ENCODE assay signal across 8 mouse cellular contexts in genomic region chr13:73847465-73847836, GRCm38 (mm10). TPM values are rescaled to one million over a fixed set of nuclear protein-coding genes. Genes with fewer than 3 reads are reported as not detected.
A peak's percentile ranks its signal among the peaks of the same experiment; 100 is the strongest.
DNase-seq lines count a peak whose midpoint lies in the region; ATAC-seq and TF ChIP-seq lines count a peak whose summit lies in the region.

Nkd2 (minus strand) TSS chr13:73847631.

- no peak for TF ChIP-seq POLR2A in cerebellum, adult 2 months (IDR thresholded peaks at IDR 0.05; ENCODE audit: borderline replicate concordance, insufficient read depth, low read length)

- no peak within 1 kb of the TSS for H3K27ac ChIP-seq in cerebellum, adult 2 months (ENCODE audit: insufficient read depth, low read length)
- H3K27ac ChIP-seq in liver, embryonic 16.5 days (ENCODE audit: low read length) = no peak within 1 kb of the TSS
- no peak within 1 kb of the TSS for H3K27ac ChIP-seq in neural tube, embryonic 14.5 days (ENCODE audit: low read depth, low read length)

- ATAC-seq in liver, embryonic 16.5 days (ENCODE audit: low read depth) = peak; percentile 39; the same call in 1 of the 2 replicates
- ATAC-seq in neural tube, embryonic 14.5 days (ENCODE audit: low read depth) = peak; percentile 93

- peak; percentile 23; the same call in 1 of the 2 replicates for TF ChIP-seq CTCF in E14TG2a.4 (conservative IDR thresholded peaks at IDR 0.05; ENCODE audit: low read length)
- TF ChIP-seq CTCF in cerebellum, adult 2 months (IDR thresholded peaks at IDR 0.05; ENCODE audit: borderline replicate concordance, insufficient read depth, low read depth, low read length) = peak; percentile 20; the same call in 1 of the 2 replicates

- peak within 1 kb of the TSS; percentile 82 for H3K4me3 ChIP-seq in E14TG2a.4 (replicated peaks; ENCODE audit: low read length)
- H3K4me3 ChIP-seq in cerebellum, adult 2 months (replicated peaks; ENCODE audit: insufficient read depth, low read depth, low read length) = peak within 1 kb of the TSS; percentile 10
- H3K4me3 ChIP-seq in liver, embryonic 16.5 days (ENCODE audit: low read depth, low read length) = peak within 1 kb of the TSS; percentile 54
- H3K4me3 ChIP-seq in neural tube, embryonic 14.5 days (ENCODE audit: low read depth, low read length) = peak within 1 kb of the TSS; percentile 57

- under 1% methylated on average over 37 of the region's 38 CpGs for WGBS in cerebellum, adult 2 months
- WGBS in liver, embryonic 16.5 days (ENCODE audit: insufficient replicate concordance) = 1% methylated on average over 38 of the region's 38 CpGs
- under 1% methylated on average over 38 of the region's 38 CpGs for WGBS in neural tube, embryonic 14.5 days

- H3K4me1 ChIP-seq in E14TG2a.4 (replicated peaks; ENCODE audit: low read depth, low read length) = peaks cover 4% of the 10 kb centered on the region; the same call in 1 of the 2 replicates
- H3K4me1 ChIP-seq in cerebellum, adult 2 months (ENCODE audit: control insufficient read depth, insufficient read depth, low read length) = no peaks in the 10 kb centered on the region; the same call in 1 of the 2 replicates
- no peaks in the 10 kb centered on the region for H3K4me1 ChIP-seq in liver, embryonic 16.5 days (ENCODE audit: control insufficient read depth, low read depth, low read length)
- 0 out of 2 replicates have a peak, but pooled peaks cover 2% of the 10 kb centered on the region for H3K4me1 ChIP-seq in neural tube, embryonic 14.5 days (ENCODE audit: control insufficient read depth, insufficient read depth, low read length)

- DNase-seq in cerebellum, adult 2 months = peak; percentile 28 to 35
- DNase-seq in forelimb bud, embryonic 11.5 days (ENCODE audit: low read depth, low spot score) = peak; percentile 81
- DNase-seq in heart, postnatal 36 days = peak; percentile 79 to 87
- peak; percentile 78 for DNase-seq in layer of hippocampus, adult 11-12 months (ENCODE audit: low spot score)
- DNase-seq in testis, postnatal 10 days (ENCODE audit: low spot score) = peak; percentile 94

- H3K4me2 ChIP-seq in liver, embryonic 16.5 days (ENCODE audit: low read depth, low read length) = peak within 1 kb of the TSS; percentile 69
- peak within 1 kb of the TSS; percentile 87 for H3K4me2 ChIP-seq in neural tube, embryonic 14.5 days (ENCODE audit: low read depth, low read length)

- no peak within 1 kb of the TSS for H3K9ac ChIP-seq in liver, embryonic 16.5 days (ENCODE audit: low read depth, low read length)
- peak within 1 kb of the TSS; percentile 63 for H3K9ac ChIP-seq in neural tube, embryonic 14.5 days (replicated peaks; ENCODE audit: low read depth, low read length)

- intact Hi-C loops in heart, postnatal 36 days (cut with DNase I) = no loop called here

- H3K36me3 ChIP-seq in E14TG2a.4 (ENCODE audit: insufficient read depth, low read length) = no peaks in the 10 kb centered on the region
- no peaks in the 10 kb centered on the region for H3K36me3 ChIP-seq in liver, embryonic 16.5 days (ENCODE audit: control insufficient read depth, insufficient read depth)
- H3K36me3 ChIP-seq in neural tube, embryonic 14.5 days (ENCODE audit: control insufficient read depth, insufficient read depth, low read length) = no peaks in the 10 kb centered on the region

- H3K9me3 ChIP-seq in E14TG2a.4 (ENCODE audit: low read length) = no peaks in the 10 kb centered on the region
- H3K9me3 ChIP-seq in liver, embryonic 16.5 days (replicated peaks; ENCODE audit: control insufficient read depth, low read length) = no peaks in the 10 kb centered on the region
- no peaks in the 10 kb centered on the region for H3K9me3 ChIP-seq in neural tube, embryonic 14.5 days (ENCODE audit: control insufficient read depth, low read length)

- H3K27me3 ChIP-seq in E14TG2a.4 (ENCODE audit: insufficient read depth, low read length) = peaks cover 73% of the 10 kb centered on the region
- H3K27me3 ChIP-seq in cerebellum, adult 2 months (ENCODE audit: control insufficient read depth, insufficient read depth, low read length) = peaks cover 2% of the 10 kb centered on the region; the same call in 1 of the 2 replicates
- H3K27me3 ChIP-seq in liver, embryonic 16.5 days (ENCODE audit: control insufficient read depth, insufficient read depth, low read depth, low read length) = peaks cover 28% of the 10 kb centered on the region
- peaks cover 10% of the 10 kb centered on the region for H3K27me3 ChIP-seq in neural tube, embryonic 14.5 days (ENCODE audit: control insufficient read depth, insufficient read depth, low read length)

RNA-seq across cellular contexts. Expression of gene Nkd2, which starts in this region (rescaled TPM):
- polyA plus RNA-seq in cerebellum, adult 2 months (2012; rRNA removed) = 2.3 and 2.4 TPM in 2 replicates
- under 1 TPM; 0.70 to 0.78 TPM for total RNA-seq in heart, postnatal 36 days (2021)
- 0.11 and 0.19 TPM in 2 replicates for polyA plus RNA-seq in liver, embryonic 16.5 days (2015; fragmentation: Nextera tagmentation; extraction: Ambion mirVana)
- polyA plus RNA-seq in neural tube, embryonic 14.5 days (2014; fragmentation: Nextera tagmentation; extraction: Ambion mirVana) = 10.1 and 10.3 TPM in 2 replicates

Comparison
In these comparisons a context has a peak if more than half of its experiments do, and no peak if none do; other contexts are left out.
1. Peak in DNase-seq in heart, postnatal 36 days; RNA of the gene not detected or under 1 TPM.
2. Peak in ATAC-seq, H3K4me3 ChIP-seq and H3K4me2 ChIP-seq in liver, embryonic 16.5 days; RNA of the gene not detected or under 1 TPM.
3. H3K4me3 ChIP-seq: peak in every context shown above with its lines; median percentile 82 in E14TG2a.4; 57 in neural tube, embryonic 14.5 days; 54 in liver, embryonic 16.5 days; 10 in cerebellum, adult 2 months.
4. DNase-seq: peak in every context shown above with its lines; median percentile 94 in testis, postnatal 10 days; 83 in heart, postnatal 36 days; 81 in forelimb bud, embryonic 11.5 days; 78 in layer of hippocampus, adult 11-12 months; 32 in cerebellum, adult 2 months.